Mouse (Mus musculus): ENCODE measurements at regions not wholly inside any gene's neighbourhood (a gene's known extent, or its start where the extent isn't known, plus 50 kb on each side); places are given as distances from the start of the nearest gene placed in this dataset.
A peak's percentile ranks its signal among the peaks of the same experiment; 100 is the strongest.

DNA sequence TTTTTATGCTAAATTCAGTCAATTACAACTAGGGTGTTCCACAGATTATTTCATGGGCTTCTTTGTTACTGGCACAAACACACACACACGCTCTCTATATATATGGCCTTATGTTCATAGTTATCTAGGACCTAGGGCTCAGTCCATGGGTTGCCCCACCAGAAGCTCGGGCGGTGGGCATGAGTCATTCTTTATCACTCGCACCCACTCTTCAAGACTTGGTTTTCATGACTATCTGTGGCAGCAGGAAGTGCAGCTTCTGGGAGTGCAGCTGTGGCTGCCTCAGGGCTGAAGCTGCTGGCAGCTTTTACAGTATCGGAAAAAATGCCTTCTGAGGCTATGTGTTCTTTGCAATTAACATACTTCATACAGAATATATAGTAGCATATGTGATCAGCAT lies 198.7 kb downstream of the Ipo11 start:
- no peak for DNase-seq

DNA sequence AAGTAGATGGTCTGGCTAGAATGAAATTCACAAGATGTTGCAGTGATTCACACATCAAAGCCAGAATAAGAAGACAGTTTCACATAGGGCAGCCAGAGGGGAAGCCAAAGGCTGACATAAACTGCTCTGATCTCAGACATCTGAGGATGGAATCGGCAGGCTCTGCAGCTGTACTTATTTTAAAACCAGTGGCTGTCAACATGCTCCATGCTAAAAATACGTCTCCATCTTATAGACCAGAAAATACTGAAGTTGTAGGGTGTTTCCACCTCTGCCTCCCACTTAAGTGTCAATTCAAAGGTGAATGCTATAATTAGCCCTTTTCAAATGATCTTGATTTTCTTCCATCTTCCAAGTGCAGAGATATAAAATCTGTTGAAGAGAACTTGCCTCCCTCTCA lies 202.4 kb downstream of the Ipo11 start:
- DNase-seq = no peak

DNA sequence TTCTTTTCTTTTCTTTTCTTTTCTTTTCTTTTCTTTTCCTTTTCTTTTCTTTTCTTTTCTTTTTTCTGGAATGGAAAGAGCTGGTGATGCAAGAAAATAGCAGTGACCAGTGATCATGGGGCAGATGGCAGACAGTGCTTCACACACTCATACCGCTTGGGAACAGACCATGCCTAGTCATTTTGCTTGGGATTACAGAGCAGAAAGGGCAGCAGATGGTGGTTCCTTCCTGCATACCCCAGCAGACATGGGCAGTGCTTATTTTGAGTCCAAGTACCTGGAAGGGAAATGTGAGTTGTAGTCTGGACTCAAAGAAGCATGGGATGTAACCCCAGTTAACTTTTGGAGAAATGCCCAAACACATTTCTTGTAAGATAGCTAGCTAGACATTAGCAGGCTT lies 203.9 kb downstream of the Ipo11 start:
- no peak for DNase-seq

DNA sequence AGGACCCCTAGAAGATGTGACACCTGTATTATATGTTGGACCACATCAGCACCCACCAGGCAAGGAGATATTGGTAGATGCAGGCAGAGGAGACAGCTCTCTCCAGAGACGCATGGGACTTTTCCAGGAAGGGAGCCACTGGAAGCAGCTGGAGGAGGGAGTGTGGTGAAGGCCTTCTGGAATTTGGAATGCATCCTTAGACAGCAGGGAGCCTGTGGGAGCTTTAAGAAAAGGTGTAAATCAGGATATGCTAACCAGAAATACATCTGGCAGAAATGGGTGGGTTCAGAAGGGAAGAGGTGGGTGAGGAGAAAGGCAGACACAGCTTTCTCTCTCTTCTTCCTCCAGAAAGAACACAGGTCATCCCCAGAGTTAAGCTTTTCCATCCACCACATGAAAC lies 213.4 kb downstream of the Ipo11 start:
- no peak for DNase-seq

DNA sequence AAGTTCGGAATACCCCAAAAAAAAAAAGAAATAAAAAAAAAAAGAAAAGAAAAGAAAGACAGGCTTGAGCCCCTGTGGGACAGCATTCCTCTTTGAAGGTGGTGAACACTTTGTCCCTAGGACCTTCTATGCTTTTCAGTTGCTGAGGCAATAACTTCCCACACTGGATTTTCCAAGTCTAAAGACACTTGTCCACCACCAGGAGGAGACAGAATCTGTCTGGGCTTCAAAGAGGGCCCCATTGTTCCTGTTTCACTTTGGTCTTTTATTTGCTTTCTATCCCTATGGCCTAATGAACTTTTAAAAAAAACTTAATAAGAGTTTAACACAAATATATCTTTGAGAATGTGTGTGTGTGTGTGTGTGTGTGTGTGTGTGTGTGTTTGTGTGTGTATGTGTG lies 215.6 kb downstream of the Ipo11 start:
- DNase-seq = no peak

DNA sequence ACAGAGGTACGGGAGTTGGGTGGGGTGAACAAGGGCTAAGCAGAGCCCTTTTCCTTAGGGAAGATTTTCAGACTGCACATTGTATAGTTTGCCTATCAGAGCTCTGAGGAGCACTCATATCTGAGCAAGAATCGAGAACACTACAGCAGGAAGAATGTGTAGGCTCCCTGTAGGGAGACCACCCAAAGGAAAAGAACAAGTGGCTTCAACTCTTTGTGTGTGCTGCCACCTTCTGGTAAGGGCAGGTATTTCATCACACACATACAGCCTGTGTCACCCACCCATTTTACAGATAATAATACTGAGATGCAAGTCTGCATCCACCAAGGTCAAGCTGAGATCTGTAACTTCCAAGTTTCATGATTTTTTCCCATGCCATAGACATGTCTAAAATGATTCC lies 221.0 kb downstream of the Ipo11 start:
- peak in 1 of 2 experiments; percentile 49 for DNase-seq

DNA sequence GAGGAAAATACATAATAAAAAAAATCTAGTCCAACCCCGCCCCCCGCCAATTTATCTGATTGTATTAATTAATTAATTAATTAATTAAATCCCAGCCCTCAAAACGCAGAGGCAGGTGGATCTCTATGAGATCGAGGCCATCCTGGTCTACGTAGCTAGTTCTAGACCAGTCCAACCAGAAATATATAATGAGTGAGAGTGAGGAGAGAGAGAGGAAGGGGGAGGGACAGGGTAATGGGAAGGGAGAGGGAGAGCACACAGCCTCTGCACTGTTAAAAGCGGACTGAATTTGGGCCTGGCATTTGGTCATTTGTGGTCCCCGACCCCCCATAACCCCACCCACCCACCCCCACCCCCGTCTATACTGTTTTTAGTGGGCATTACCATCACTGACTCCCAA lies 221.5 kb downstream of the Ipo11 start:
- no peak for DNase-seq

DNA sequence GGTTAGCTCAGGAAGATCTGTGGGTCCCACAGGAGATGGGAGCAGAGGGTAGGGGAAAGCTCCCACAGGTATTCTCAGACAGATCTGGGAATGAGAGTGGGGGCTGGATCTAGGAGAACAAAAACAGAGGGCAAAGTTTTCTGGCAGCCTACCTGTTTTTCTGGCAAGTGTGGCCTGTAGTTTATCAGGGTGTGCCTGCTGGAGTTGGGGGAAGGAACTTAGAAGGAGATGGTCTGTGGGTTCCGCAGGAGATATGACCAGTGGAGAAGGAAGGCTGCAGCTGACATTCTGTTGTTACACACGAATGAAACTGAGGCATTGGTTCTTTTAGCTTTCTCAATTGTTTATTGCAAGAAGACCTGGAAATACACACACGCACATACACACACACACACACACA lies 226.2 kb downstream of the Ipo11 start:
- DNase-seq = no peak

DNA sequence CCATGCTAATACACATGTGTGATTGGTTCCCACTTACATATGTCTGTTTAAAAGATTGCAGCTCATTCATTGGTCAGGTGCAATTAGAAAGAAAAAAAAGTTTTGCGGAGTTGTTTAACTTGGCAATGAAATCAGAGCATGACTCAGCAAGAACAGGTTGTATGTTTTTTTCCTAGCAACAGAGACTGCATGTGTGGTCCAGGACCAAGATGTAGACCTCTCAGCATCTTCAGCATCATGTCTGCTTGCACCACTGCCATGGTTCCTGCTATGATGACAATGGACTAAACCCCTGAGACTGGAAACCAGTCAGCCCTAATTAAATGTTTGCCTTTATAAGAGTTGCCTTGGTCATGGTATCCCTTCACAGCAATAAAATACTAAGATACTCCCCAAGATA lies 236.4 kb downstream of the Ipo11 start:
- DNase-seq = no peak

DNA sequence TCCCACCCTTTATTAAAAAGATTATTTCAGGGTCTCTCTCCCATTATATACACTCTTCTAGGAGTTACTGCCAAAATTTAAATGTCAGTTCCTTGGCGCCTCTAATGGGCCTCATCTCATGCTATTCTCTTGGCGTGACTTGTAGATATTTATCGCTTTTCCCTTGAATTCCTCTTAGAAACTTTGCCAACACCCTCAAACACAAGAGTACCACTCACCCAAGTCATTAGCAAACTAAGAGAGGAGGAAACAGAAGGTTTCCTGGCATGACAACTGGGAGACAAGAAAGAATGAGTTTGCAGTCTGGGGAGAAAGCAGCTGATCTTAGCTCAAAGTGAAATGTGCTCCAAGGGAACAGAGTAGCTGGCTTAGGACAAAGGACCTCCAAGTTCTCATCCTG lies 236.8 kb downstream of the Ipo11 start:
- DNase-seq = no peak

DNA sequence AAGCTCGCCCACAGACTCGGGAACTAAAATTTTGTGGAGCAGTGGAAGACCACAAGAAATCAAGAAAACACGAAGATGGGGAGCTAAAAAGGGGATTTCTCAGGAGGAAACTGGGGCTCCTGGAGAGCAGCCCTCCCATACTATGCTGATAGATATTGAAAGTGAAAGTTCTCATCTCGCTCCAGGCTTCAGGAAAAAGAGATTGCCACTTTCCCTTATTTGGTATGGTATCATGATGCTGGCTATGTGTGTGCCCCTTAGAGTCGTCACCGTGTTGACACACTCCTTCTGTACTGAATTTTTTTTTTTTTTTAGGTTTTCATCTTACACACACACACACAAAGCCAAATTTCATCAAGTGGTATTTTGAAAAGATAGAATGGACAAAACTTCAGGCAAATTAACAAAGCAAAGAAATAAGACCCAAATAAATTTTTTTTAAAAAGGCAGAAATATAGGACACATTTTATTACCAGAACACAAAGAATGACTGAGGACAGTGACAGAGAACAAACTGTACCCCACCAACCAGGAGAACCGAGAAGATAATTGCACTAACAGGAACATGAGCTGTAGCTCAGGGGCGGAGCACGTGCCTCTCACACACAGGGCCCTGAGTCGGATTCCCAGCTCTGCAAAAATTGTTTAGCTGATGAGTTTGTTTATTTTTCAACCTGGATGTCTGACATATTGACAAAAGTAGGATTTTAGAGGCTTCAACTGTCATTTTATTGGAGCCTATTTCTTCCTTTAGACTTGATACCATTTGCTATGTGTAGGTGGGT lies 244.8 kb downstream of the Ipo11 start:
- no peak for DNase-seq

DNA sequence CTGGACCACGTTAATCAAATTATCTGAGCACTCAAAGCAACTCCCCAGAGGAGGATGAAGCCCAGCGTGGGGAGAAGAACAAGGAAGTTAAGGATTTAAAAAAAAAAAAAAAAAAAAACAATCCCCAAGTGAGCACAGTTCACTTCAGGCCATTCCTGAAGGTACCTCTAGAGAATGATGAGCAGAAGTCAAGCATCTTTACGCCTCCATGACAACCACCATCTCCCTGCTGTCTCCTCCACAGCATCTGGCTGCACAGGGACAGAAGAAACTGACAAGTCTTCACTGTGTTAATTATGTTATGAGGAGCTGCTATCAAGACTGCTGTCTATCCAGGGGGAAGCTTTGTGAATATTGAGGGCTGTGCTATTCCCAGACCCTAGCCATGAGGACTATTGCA lies 246.6 kb downstream of the Ipo11 start:
- DNase-seq = no peak

DNA sequence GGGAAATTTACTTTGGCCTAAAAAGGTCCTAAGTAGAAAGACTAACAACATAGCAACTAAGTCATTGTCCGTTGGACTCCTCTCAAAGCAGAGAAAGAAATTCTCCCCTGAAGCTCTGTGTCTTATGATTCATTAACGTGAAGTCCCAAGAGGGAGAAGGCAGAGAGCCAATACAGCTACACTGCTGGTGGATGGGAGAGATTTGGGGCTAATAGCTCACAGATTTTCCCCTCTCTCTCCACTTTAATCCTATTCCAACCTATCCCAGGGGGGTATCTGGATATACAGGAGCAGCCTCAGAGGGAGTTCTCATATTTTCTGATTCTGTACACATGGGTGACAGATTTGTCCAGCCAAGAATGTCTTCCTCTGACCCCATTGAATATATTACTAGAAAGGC lies 247.1 kb downstream of the Ipo11 start:
- DNase-seq = no peak

DNA sequence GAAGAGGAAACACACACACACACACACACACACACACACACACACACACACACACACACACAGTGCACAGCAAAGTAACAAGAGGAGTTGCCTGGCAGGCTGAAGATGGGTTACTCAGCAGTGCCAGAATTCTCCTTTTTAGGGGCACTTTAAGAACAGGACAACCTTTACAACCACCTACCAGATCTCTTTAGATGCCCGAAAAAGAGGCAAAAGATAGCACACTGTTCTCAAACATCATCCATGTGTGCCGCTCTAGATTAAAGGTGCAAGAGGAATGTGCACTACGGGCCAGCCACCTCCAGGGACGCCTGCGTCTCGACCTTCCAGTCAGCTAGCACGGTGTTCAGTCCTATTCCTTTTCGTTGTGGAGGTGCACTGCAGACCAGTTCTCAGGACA lies 247.7 kb downstream of the Ipo11 start:
- DNase-seq = no peak

DNA sequence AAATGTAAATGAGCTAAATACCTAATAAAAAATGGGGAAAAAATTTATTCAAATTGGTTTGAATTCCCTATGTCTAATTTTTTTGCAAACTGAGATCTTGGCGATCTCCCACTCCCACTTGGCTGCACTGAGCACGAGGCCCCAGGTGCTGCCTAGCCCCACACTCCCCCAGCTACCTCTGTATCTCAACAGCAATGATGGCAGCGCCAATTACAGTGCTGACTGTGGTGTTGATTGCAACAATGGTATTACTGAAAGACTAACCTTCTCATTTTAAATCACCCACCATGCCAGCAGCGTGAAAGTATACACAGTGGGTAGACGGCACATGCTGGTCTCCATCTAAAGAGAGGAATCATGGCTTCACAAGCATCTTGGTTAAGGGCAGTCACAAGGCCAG lies 267.1 kb downstream of the Ipo11 start:
- DNase-seq = no peak

DNA sequence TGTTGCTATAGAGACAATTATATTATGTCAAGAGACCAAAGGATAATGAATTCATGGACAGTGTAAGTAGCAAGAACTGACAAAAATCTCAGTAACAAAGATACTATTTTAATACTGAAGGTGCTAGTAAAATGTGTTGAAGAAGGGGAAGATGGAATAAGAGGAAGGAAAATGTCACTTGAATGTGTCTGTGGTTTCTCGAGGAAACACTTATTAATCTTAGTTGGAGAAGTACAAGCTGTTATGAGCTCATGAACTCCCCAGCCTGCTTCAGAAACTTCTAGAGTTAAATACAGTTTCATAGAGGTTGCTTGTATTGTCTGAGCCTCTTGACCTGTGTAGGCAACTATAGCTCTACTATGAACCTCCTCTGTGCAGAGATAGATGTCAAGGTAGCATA lies 274.6 kb downstream of the Ipo11 start:
- DNase-seq = no peak

DNA sequence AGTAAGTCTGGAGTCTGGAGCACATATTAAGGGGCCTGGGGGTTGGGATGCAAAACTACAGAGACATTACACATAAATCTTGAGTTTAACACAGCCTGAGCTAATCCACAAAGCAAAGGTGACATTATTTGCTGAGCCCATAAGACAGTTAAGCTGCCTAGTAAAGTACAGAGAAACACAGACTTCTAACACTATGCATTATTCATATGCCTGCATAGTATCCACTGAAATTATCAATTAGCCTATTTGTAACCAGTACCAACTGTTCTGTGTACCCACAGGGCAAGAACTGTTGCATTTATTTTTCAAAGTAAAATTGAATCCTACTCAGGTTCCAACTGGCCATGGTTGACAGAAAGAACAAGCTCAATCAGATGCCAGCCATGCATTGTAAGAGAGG lies 287.4 kb downstream of the Ipo11 start:
- no peak for DNase-seq

DNA sequence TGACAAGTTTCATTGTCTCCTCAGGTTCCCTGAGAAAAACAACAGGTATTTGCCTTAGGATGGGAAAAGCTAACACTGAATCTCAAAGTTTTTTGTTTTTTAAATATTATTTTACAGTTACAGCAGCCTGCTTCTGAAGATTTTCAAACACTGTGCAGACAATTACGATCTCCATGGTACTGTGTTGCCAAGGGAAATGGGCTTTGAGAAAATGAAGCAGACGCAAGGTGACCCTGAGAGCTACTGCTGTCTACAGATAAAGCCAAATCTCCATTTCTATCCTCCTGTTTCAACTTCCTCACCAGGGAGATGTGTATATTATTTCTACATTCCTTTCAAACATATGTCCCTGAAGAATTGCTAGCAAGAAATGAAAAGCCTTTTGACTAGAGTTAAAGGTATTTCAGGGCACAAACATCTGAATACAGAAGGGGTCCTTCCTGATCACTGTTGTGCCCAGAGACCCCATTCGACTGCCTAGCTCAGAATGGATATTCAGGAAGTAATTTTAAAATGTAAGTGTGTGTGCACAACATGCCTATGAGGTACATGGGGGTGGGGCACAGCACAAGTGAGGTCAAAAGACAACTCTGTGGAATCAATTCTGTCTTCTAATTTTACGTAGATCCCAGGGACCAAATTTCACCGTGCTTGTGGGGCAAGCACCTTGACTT lies 293.3 kb downstream of the Ipo11 start:
- no peak for DNase-seq

DNA sequence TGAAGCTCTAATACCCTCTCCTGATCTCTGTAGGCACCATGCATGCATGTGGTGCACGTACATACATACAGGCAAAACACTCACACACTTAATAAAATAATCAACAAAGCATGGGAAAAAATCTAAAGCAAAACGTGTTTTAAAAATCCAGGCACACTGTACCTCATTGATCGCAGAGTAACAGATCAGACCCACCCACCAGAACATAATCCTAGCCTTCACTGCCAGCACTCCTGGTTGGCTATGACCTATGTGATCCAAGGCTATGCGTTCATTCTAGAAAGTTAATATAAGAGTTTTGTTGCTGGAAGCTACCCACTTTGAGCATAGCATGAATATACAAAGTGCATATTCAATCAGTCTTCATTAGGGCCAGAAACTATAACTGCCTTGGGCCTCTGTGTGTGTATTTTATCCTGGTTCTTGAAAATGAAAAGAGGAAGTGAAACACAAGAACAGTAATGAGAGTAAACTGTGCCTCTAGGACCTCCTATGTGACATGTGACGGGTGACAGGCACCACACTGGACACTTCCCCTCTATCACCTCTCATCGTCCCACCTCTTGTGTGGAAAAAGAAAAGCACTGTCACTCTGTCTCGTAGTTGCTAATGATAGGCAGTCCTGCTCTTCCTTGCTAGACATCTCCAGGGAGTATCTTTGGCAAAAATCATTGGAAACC lies 297.9 kb downstream of the Ipo11 start:
- DNase-seq = no peak

DNA sequence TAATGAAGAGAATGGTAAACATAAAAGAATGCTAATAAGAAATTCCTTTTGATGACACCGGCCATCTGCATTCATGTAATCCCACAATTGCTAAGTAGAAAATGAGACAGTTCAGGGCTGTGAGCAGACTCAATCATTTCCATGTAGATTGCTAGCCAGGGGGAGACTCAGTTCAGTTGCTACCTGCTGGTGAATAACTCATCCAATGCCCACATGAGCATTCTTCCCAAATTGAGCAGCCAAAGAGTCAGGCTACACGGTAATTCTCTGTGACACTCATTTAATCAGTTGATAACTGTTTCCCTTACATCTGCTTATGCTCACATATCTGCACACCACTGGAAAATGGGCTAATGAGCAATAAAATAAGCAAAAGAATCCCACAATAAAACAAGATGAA lies 345.0 kb downstream of the Ipo11 start:
- no peak for DNase-seq

DNA sequence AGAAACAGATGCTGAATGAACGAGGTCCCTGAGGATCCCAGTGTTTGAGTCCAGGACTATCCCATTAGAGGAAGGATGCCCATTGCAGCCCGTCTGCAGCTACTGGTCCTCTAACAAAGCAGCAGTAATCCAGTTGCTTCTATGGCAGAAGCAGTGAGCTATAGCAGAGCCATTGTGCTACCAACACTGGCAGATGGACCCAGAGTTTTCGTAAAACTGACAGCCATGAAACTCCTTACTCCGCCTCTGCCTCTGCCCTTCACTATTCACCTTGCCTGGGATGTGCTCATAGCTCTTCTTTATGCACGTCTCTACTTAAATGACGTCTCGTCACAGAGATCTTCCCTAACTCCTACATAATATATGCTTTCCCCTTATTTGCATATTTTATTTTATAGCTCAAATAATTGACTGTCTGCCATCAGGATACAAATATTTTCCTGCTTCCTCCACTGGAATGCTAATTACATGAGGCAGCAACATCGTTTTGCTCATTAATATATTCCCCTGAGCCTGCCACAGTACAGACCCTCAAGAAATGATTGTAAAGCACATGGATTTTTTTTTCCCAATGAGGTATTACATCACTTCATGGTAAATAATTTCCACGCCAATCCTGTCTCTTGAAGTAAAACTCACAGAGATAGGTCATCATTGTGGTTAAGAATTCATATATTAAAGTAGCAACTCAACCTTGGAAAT lies 368.9 kb downstream of the Ipo11 start:
- no peak for DNase-seq

DNA sequence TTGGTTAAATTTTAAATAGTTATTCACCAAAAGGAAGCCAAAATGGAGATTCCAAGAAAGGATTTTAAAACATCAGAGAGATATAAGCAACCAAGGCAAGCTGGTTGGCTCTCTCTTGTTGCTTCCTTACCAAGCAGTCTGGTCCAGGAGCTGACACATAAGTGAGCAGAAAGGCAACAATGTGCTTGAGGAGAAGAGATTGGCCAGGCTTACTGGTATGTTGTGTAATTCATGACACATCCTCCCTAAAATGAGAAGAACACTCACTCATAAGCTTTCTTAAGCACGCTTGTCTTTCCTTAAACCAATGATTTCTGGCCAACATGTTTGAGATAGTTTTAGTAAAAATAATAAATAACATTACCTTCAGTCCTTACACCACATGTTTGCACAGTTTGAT lies 374.2 kb downstream of the Ipo11 start:
- no peak for DNase-seq

DNA sequence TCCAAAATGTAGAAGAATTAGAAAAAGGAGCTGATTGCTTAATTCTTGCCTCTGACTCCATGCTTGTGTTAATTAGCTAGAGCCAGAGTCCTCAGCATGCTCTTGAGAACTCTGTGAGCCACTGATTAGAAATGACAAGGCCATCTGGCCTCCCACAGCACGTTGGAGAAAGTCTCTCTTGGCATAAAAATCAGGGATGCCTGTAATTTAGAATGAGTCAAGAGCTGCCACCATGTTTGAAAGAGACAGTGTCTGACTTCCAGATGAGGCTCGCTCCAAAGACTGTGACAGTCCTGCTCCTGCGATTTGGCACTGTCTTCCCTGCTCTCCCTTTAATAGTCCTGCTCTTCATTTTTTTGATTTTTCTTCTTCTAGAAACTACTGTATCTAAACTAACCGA lies 374.6 kb downstream of the Ipo11 start:
- no peak for DNase-seq
